Mouse (Mus musculus) MEL (cell line): ENCODE measurements at regions not wholly inside any gene's neighbourhood (a gene's known extent, or its start where the extent isn't known, plus 50 kb on each side); places are given as distances from the start of the nearest gene placed in this dataset.
"Not testable (repeated sequence)": the region's sequence is repeated elsewhere in the genome, so short reads cannot be mapped to it uniquely, and the experiment has no call there.

ENCODE experiments used
- DNase-seq: peaks from one replicate; pipeline ENCODE4 v3.0.0; 2011; ENCODE audit warnings: low read depth, low spot score
- H3K27ac ChIP-seq: 2 replicates; pipeline ENCODE4 v1.5.1; 2012; ENCODE audit warnings: low read depth, mild to moderate bottlenecking, control low read depth, low read length, moderate library complexity; ENCODE audit not compliant: control insufficient read depth
- H3K27me3 ChIP-seq, 2 experiments: fragments of 150-350 bp in 1 of 2; sonication (generic) in 1 of 2; 2 replicates each; pipeline ENCODE4 v1.6.1; 2012; ENCODE audit warnings: low read length in 2 of 2, mild to moderate bottlenecking in 2 of 2, improper control_type of control experiment in 1 of 2, moderate library complexity in 1 of 2; ENCODE audit not compliant: insufficient read depth in 2 of 2, control insufficient read depth in 1 of 2
- H3K36me3 ChIP-seq, 2 experiments: 2 replicates each; pipeline ENCODE4 v1.6.1; 2012 to 2014; ENCODE audit warnings: low read length in 2 of 2, improper control_type of control experiment in 1 of 2, inconsistent platforms in 1 of 2, mild to moderate bottlenecking in 1 of 2; ENCODE audit not compliant: insufficient read depth in 2 of 2, control insufficient read depth in 1 of 2
- H3K4me1 ChIP-seq, 2 experiments: fragments of 150-350 bp in 1 of 2; sonication (generic) in 1 of 2; 2 replicates each; pipeline ENCODE4 v1.6.1; 2012; ENCODE audit warnings: low read length in 2 of 2, improper control_type of control experiment in 1 of 2, mild to moderate bottlenecking in 1 of 2; ENCODE audit not compliant: insufficient read depth in 2 of 2, control insufficient read depth in 1 of 2
- H3K4me3 ChIP-seq, 2 experiments: fragments of 150-350 bp in 1 of 2; sonication (generic) in 1 of 2; 2 replicates each; pipeline ENCODE4 v1.5.1; 2012; ENCODE audit warnings: low read depth in 2 of 2, low read length in 2 of 2, mild to moderate bottlenecking in 2 of 2, moderate library complexity in 2 of 2, control low read depth in 1 of 2, improper control_type of control experiment in 1 of 2; ENCODE audit not compliant: control insufficient read depth in 1 of 2, insufficient read depth in 1 of 2
- H3K79me2 ChIP-seq: 2 replicates; pipeline ENCODE4 v1.6.1; 2012; ENCODE audit warnings: mild to moderate bottlenecking, low read length, moderate library complexity; ENCODE audit not compliant: control insufficient read depth, poor library complexity, insufficient read depth
- H3K9ac ChIP-seq: 2 replicates; pipeline ENCODE4 v1.6.1; 2012; ENCODE audit warnings: low read depth, mild to moderate bottlenecking, control low read depth, low read length, moderate library complexity; ENCODE audit not compliant: control insufficient read depth, poor library complexity, severe bottlenecking
- H3K9me3 ChIP-seq: fragments of 150-350 bp; sonication (generic); replicated peaks from 2 replicates; pipeline ENCODE4 v1.6.1; 2012; ENCODE audit warnings: mild to moderate bottlenecking, low read length, improper control_type of control experiment, moderate library complexity; ENCODE audit not compliant: insufficient read depth
- BHLHE40 ChIP-seq: IDR thresholded peaks from 2 replicates; pipeline ENCODE4 v1.6.1; 2012; ENCODE audit warnings: low read depth, mild to moderate bottlenecking, inconsistent platforms, low read length, improper control_type of control experiment, borderline replicate concordance
- CTCF ChIP-seq, 3 experiments: IDR thresholded peaks in 2 of 3; conservative IDR thresholded peaks in 1 of 3; 2 replicates each; pipeline ENCODE4 v1.5.1; 2011 to 2012; ENCODE audit warnings: low read length in 3 of 3, low read depth in 2 of 3, mild to moderate bottlenecking in 2 of 3, improper control_type of control experiment in 1 of 3, inconsistent platforms in 1 of 3, mixed read lengths in 1 of 3, moderate library complexity in 1 of 3; ENCODE audit not compliant: control insufficient read depth in 1 of 3, insufficient read depth in 1 of 3, poor library complexity in 1 of 3, severe bottlenecking in 1 of 3
- E2F4 ChIP-seq: IDR thresholded peaks from 2 replicates; pipeline ENCODE4 v1.6.1; 2011; ENCODE audit warnings: low read depth, low read length, improper control_type of control experiment, borderline replicate concordance
- EP300 ChIP-seq, 2 experiments: IDR thresholded peaks; 2 replicates each; pipeline ENCODE4 v1.6.1; 2011; ENCODE audit warnings: improper control_type of control experiment in 2 of 2, low read length in 2 of 2, low read depth in 1 of 2, mild to moderate bottlenecking in 1 of 2
- ETS1 ChIP-seq: IDR thresholded peaks from 2 replicates; pipeline ENCODE4 v1.6.1; 2012; ENCODE audit warnings: low read depth, mild to moderate bottlenecking, inconsistent platforms, low read length, improper control_type of control experiment, moderate library complexity
- GABPA ChIP-seq: IDR thresholded peaks from 2 replicates; pipeline ENCODE4 v1.6.1; 2012; ENCODE audit warnings: low read depth, mild to moderate bottlenecking, inconsistent platforms, low read length, improper control_type of control experiment, moderate library complexity
- GATA1 ChIP-seq: IDR thresholded peaks from 2 replicates; pipeline ENCODE4 v1.6.1; 2011; ENCODE audit warnings: low read depth, low read length, improper control_type of control experiment
- HCFC1 ChIP-seq: IDR thresholded peaks from 2 replicates; pipeline ENCODE4 v1.6.1; 2012; ENCODE audit warnings: low read depth, mild to moderate bottlenecking, inconsistent platforms, low read length, improper control_type of control experiment, moderate library complexity
- MXI1 ChIP-seq: IDR thresholded peaks from 2 replicates; pipeline ENCODE4 v1.6.1; 2011; ENCODE audit warnings: mild to moderate bottlenecking, low read depth, low read length, improper control_type of control experiment
- MYC ChIP-seq: IDR thresholded peaks from 2 replicates; pipeline ENCODE4 v1.6.1; 2011; ENCODE audit warnings: low read depth, mild to moderate bottlenecking, low read length, improper control_type of control experiment, moderate library complexity
- NELFE ChIP-seq: IDR thresholded peaks from 2 replicates; pipeline ENCODE4 v1.6.1; 2011; ENCODE audit warnings: low read depth, low read length, improper control_type of control experiment
- NRF1 ChIP-seq: IDR thresholded peaks from 2 replicates; pipeline ENCODE4 v1.6.1; 2014; ENCODE audit warnings: low read depth, mild to moderate bottlenecking, inconsistent platforms, low read length, improper control_type of control experiment, moderate library complexity; ENCODE audit not compliant: poor library complexity, insufficient read depth, severe bottlenecking
- POLR2AphosphoS2 ChIP-seq: IDR thresholded peaks from 2 replicates; pipeline ENCODE4 v1.6.1; 2011; ENCODE audit warnings: low read length, improper control_type of control experiment
- SIN3A ChIP-seq: IDR thresholded peaks from 2 replicates; pipeline ENCODE4 v1.6.1; 2012; ENCODE audit warnings: low read length, improper control_type of control experiment, inconsistent platforms
- SMC3 ChIP-seq: IDR thresholded peaks from 2 replicates; pipeline ENCODE4 v1.6.1; 2011; ENCODE audit warnings: low read depth, low read length, improper control_type of control experiment
- TAL1 ChIP-seq: IDR thresholded peaks from 2 replicates; pipeline ENCODE4 v1.6.1; 2012; ENCODE audit warnings: mild to moderate bottlenecking, inconsistent platforms, low read length, moderate library complexity, mixed read lengths
- TBP ChIP-seq: IDR thresholded peaks from 2 replicates; pipeline ENCODE4 v1.8.0; 2011; ENCODE audit warnings: low read depth, low read length, improper control_type of control experiment
- UBTF ChIP-seq: IDR thresholded peaks from 2 replicates; pipeline ENCODE4 v1.6.1; 2012; ENCODE audit warnings: low read depth, mild to moderate bottlenecking, inconsistent platforms, low read length, improper control_type of control experiment, moderate library complexity, borderline replicate concordance; ENCODE audit not compliant: insufficient read depth
- USF1 ChIP-seq: IDR thresholded peaks from 2 replicates; pipeline ENCODE4 v1.6.1; 2014; ENCODE audit warnings: low read depth, mild to moderate bottlenecking, inconsistent platforms, low read length, improper control_type of control experiment, moderate library complexity
- USF2 ChIP-seq, 2 experiments: IDR thresholded peaks; 2 replicates each; pipeline ENCODE4 v1.6.1; 2011 to 2012; ENCODE audit warnings: improper control_type of control experiment in 2 of 2, low read length in 2 of 2, borderline replicate concordance in 1 of 2, inconsistent platforms in 1 of 2, low read depth in 1 of 2, mild to moderate bottlenecking in 1 of 2; ENCODE audit not compliant: insufficient read depth in 1 of 2
- ZC3H11A ChIP-seq: IDR thresholded peaks from 2 replicates; pipeline ENCODE4 v1.6.1; 2012; ENCODE audit warnings: low read depth, mild to moderate bottlenecking, inconsistent platforms, low read length, improper control_type of control experiment
- ZKSCAN1 ChIP-seq: IDR thresholded peaks from 2 replicates; pipeline ENCODE4 v1.6.1; 2012; ENCODE audit warnings: low read depth, mild to moderate bottlenecking, inconsistent platforms, low read length, improper control_type of control experiment, moderate library complexity
- ZMIZ1 ChIP-seq: IDR thresholded peaks from 2 replicates; pipeline ENCODE4 v1.6.1; 2012; ENCODE audit warnings: low read depth, mild to moderate bottlenecking, inconsistent platforms, low read length, improper control_type of control experiment, moderate library complexity

DNA sequence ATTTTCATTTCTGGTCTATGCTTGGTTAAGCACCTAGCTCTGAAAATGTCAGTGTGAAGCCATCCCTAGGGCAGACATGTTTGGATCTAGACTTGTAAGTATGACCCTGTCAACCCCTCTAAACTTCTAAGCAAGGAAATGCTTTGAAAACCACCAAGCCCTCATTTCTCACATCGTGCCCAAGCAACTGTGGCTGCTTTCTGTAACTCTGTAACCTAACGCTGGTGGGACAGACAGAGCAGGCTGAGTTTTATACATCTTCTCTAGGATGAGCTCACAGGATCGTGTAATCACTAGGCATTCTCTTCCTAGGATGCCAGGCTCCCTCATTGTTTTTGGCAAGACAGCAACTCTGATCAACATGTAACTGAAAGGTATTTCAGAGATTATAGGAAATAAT, 309.6 kb upstream of the Pkdcc start:
- DNase-seq, result no peak
- Histone ChIP-seq H3K4me3 (no peak overlapping the region), H3K9ac (no peak overlapping the region), H3K27ac (no peak overlapping the region), H3K9me3 (no peaks in the 10 kb centered on the region), H3K79me2 (no peaks in the 10 kb centered on the region), H3K36me3 (no peaks in the 10 kb centered on the region)
- no peak for TF ChIP-seq SMC3
- no peak for TF ChIP-seq USF2 (IDR thresholded peaks at IDR 0.05; ENCODE audit: borderline replicate concordance in 1 of 2, insufficient read depth in 1 of 2, low read depth in 1 of 2, low read length in 2 of 2)
- no peak for TF ChIP-seq USF1
- TF ChIP-seq MXI1, result no peak
- TF ChIP-seq HCFC1, result no peak
- TF ChIP-seq SIN3A, result no peak
- TF ChIP-seq CTCF (IDR thresholded peaks at IDR 0.05 in 2 of 3, conservative IDR thresholded peaks at IDR 0.05 in 1 of 3; ENCODE audit: control insufficient read depth in 1 of 3, insufficient read depth in 1 of 3, low read depth in 2 of 3, low read length in 3 of 3, poor library complexity in 1 of 3, severe bottlenecking in 1 of 3), result no peak
- no peak for TF ChIP-seq ZMIZ1
- no peak for TF ChIP-seq E2F4
- TF ChIP-seq EP300 (IDR thresholded peaks at IDR 0.05; ENCODE audit: low read depth in 1 of 2, low read length in 2 of 2), result no peak
- no peak for TF ChIP-seq ZC3H11A
- no peak for TF ChIP-seq GATA1
- TF ChIP-seq TBP, result no peak
- TF ChIP-seq ZKSCAN1, result no peak
- TF ChIP-seq UBTF, result no peak
- no peak for TF ChIP-seq POLR2AphosphoS2
- no peak for TF ChIP-seq TAL1
- no peak for TF ChIP-seq GABPA
- no peak for TF ChIP-seq MYC
- TF ChIP-seq, all 39 proteins: peak for 0
- Histone ChIP-seq H3K4me1 (no peaks in the 10 kb centered on the region), H3K27me3 (no peaks in the 10 kb centered on the region)

DNA sequence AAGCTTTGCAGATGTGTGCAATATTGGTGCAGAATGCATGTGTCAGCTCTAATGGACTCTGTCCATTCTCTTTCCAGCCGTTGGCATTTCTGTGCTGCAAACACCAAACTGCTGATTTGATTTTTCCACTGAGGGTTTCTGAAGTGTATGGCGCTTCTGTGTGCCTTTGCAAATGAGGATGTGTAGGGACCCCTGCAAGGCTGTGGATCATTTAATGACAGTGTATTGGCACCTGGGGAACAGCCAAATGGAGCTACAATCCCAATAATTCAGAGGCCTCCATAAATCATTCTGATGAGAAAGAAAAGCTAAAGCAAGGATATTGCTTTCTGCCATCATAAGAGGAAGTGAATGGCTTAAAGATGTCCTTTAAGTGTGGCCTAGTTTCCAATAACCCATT, 305.9 kb upstream of the Pkdcc start:
- Histone ChIP-seq H3K4me3 (no peak overlapping the region), H3K79me2 (no peaks in the 10 kb centered on the region), H3K9ac (no peak overlapping the region), H3K27ac (no peak overlapping the region), H3K36me3 (no peaks in the 10 kb centered on the region), H3K27me3 (no peaks in the 10 kb centered on the region), H3K9me3 (no peaks in the 10 kb centered on the region), H3K4me1 (no peaks in the 10 kb centered on the region)
- TF ChIP-seq CTCF (IDR thresholded peaks at IDR 0.05 in 2 of 3, conservative IDR thresholded peaks at IDR 0.05 in 1 of 3; ENCODE audit: control insufficient read depth in 1 of 3, insufficient read depth in 1 of 3, low read depth in 2 of 3, low read length in 3 of 3, poor library complexity in 1 of 3, severe bottlenecking in 1 of 3) (no peak), ZC3H11A (no peak), NRF1 (no peak), BHLHE40 (no peak), ETS1 (no peak), NELFE (no peak)
- no peak for DNase-seq

DNA sequence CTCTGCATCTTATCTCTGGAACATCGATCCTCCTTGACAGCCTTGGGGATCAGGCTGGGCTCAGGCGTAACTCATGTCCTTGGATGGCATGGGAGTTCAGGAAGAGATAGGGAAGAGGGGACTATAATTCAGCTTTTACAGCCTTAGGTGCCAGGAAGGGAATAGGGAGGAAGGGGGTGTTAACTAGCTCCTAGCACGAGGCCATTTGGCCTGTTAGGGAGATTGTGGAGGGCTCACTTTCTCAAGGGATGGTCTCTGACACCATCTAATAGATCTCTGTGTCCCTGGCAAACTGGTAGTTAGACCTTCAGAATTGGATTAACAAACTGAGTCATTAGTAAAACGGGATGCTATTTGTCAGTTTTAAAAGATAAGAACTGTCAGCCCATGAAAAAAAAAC, 292.1 kb upstream of the Pkdcc start:
- not testable (repeated sequence) for H3K79me2 ChIP-seq, H3K4me3 ChIP-seq

More for the DNA sequence above, 292.1 kb upstream of the Pkdcc start:
- not testable (repeated sequence) for H3K27me3 ChIP-seq, H3K27ac ChIP-seq, H3K36me3 ChIP-seq, H3K9ac ChIP-seq, H3K4me1 ChIP-seq, H3K9me3 ChIP-seq, DNase-seq
